Mouse (Mus musculus): ENCODE measurements at regions not wholly inside any gene's neighbourhood (a gene's known extent, or its start where the extent isn't known, plus 50 kb on each side); places are given as distances from the start of the nearest gene placed in this dataset.
"Not testable (repeated sequence)": the region's sequence is repeated elsewhere in the genome, so short reads cannot be mapped to it uniquely, and the experiment has no call there.

DNA sequence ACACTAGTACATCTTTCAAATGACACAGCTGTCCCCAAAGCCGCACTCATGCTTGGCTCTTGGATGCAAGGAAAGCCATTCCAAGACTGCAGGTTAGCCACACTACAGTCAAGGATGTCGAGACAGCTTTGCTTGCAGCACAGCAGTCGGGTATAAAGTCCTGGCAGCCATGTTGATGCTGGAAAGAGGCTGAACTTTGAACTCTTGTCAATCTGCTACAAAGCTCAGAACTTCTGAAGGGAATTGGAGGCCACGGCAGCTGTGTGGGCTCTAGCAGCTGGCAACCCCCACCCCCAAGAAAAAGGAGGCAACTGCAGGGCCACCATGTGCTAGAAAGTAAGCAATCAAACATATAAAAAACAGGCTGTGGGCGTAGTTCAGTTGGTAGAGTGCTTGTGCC, 90.0 kb upstream of the Zcchc2 start:
- DNase-seq = no peak

- DNase-seq = no peak
Observed at GRCm38 (mm10) chr1:105900920-105901319, 89.3 kb upstream of the Zcchc2 start.

DNA sequence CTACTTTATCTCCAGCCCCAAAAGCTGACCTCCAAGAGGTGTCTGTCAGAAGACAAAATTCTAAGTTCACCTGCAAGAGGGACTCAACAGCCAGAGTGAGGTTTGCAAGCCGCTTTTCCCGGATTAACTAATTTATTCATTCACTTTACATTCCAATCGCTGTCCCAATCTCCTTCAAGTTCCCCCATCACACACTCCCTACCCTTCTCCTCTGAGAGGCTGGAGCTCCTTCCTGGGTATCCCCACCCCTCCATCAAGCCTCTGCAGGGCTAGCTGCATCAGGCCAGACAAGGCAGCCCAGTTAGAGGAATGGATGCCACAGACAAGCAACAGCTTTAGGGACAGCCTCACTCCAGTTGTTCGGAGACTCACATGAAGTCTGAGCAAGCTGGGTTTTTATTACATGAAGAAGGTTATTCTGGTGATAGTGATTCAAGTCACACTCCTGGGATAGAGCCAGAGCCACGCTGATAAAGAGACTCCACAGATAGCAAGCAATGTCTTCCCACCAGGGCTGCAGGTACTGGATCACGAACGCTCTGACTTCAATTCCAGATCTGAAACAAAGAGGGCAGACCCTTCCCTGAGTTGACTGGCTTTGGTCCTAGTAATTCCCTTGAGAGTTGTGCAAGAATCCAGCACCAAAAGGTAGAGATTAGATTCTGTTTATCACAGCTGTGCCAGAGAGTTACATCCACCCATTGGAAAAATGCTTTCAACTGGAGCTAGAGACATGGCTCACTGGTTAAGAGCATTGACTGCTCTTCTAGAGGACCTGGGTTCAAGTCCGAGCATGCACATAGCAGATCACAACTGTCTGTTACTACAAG, 86.7 kb upstream of the Zcchc2 start:
- no peak for DNase-seq

- no peak for DNase-seq
Observed at GRCm38 (mm10) chr1:105904737-105905136, 85.5 kb upstream of the Zcchc2 start.

GRCm38 (mm10) chr1:105905785-105906426, 84.3 kb upstream of the Zcchc2 start:
- DNase-seq = no peak

- peak in 1 of 2 experiments; percentile 17 for DNase-seq
Observed at GRCm38 (mm10) chr1:105906427-105906798, 83.8 kb upstream of the Zcchc2 start.

DNA sequence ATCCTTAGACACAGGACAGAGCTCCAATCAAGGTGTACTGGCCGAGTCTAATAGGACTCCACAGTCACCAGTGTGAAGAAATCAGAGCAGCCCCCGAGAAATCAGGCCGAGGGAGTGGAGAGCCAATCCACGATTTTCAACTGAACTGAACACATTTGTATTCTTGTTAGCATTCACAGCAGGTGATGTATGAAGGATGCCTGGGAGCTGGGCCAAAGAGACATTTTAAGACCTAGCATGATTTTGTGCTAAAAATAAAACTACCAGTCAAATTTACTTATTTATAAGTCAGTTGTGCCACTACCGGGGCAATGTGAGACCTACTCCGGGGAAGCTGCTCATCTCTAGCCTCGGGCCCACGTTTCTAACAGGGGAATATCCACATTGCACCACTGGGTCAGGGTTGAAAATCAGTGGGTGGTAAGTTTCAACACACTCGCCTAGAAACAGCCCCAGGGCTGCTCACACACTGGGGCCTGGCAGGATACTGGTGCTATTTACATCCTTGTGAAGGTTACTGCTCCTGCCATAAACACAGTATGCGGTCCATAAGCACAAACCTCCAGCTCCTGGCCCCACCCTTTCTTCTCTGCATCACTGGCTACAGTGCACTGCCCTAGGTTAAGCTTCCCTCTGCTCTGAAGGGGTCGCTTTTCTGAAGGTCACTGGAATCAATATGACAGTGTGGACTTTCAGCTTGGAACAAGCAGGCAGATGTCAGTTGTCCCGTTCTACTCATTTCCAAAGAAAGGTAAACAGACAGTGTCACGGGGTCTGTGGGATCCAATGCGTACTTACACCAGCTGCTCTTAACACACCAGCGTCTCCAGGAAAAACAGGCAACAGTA, 82.0 kb upstream of the Zcchc2 start:
- no peak for DNase-seq

DNA sequence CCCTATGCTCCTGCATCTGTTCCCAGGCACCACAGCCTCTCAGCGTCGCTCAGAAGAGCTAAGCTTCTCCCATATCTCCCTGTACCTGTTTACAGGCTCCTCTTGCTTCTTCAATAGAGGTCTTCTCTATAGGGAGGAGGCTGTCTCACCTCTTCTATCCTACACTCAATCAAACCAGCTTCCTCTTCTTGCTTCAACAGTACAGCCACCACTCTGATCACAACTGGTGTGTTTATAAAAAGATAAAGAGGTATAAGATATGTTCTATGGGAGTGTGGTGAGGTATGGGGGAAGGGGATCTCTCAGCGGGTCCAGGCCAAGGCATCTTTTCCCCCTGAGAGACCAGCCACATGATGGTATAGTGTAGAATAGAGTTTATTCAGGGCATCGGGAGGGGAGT, 81.1 kb upstream of the Zcchc2 start:
- DNase-seq = no peak

DNA sequence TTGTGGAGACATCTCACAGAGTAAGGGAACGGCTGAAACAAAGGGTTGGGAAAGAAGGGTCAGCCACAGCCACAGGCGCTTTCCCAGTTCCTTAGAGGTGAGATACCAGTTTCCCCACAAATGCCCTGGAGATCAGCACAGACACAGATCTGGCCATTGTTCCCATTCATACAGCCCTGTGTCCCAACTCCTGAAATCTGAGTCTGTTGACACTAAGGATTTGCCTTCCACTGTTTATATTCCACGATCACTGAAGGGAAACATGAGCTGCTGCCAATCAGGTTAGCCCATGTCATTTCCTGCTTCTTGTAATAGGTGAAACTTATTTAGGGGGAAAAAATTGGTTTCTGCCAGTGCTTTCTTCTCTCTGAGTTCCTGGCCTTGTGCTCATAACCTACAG, 78.5 kb upstream of the Zcchc2 start:
- no peak for DNase-seq

- no peak for DNase-seq
Observed at GRCm38 (mm10) chr1:105921842-105922241, 68.4 kb upstream of the Zcchc2 start.

DNA sequence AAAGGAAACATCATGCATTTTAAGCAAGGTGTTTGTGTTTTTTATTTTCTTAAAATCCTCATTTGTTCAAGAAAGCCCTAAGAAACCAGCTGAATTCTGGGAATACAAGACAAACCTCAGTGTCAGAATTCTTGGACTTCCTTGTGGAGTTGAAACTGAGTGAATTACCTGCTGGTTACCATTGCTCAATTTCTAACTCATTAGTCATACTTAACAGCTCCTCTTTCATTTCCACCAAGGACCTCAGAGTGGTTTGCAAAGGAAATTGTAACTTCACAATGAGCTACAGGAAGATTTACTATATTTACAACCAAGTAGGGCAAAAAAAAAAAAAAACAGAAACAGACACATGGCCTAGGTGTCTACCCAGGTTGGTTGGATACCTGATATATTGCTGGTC, 67.6 kb upstream of the Zcchc2 start:
- DNase-seq = no peak

DNA sequence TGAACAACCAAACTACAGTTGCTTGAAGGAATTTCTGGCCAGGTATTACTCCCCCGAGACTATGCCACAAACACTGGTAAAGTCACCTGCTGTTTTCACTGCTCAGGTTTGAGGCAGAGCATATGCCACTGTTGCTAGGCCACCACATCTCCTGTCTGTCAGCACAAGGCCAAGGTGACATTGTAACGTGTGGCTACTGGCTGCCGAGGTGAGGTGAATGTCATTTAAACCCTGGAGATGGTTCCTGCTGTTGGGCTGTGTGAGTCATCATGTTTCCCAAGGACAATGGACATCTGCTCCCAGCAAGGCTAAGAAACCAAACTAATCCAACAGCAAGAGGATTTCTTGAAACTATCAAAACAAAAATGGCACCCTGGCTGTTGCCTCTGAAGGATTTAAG, 67.2 kb upstream of the Zcchc2 start:
- no peak for DNase-seq

DNA sequence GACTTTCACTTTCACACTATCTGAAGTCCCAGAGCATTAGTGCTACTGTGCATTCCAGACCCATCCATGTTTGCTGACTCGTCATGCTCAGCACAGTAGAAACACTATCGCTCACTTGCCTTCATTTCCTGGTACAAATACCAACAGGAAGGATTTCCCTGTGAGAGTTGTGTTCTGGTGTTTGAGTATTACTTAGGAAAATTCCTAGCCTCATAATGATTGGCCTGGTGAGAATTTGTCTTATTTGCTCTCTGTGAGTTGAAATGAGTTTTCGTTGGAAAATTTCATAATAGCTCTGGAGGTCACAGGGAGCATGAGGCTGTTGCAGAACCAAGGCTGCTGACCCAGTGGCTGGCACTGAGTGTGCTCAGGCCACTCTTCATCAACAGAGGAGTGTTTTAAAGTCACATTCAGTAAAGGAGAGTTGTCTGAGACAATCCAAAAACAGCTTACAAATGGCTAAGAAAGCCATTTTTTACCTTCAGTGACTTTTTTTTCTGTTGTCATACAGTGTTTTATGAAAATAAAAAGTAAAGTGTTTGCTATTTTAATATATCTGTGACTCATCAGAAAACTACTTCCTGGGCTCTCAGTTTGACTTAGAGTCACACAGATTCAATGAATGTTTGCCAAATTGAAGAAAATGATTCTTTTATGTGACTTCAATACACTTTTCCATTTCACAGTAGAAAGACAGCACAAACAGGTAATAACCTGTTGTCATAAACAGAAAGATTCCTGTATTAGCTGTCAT, 64.4 kb upstream of the Zcchc2 start:
- DNase-seq = no peak

DNA sequence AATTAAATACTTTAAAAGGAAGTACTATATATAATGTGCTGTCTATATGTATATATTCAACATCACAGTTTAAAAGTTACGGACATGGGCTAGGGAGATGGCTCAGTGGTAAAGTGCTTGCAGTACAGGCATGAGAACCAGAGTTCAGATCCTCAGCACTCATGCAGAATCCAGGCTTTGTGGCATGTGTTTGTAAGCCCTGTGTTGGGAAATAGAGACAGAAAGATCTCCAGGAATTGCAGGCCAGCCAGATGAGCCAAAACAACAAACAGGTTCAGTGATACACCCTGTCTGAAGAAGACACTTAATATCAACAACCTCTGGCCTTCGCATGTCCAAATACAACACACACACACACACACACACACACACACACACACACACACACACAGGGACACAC, 63.3 kb upstream of the Zcchc2 start:
- no peak for DNase-seq

GRCm38 (mm10) chr1:105930841-105931240, 59.4 kb upstream of the Zcchc2 start:
- DNase-seq = no peak

DNA sequence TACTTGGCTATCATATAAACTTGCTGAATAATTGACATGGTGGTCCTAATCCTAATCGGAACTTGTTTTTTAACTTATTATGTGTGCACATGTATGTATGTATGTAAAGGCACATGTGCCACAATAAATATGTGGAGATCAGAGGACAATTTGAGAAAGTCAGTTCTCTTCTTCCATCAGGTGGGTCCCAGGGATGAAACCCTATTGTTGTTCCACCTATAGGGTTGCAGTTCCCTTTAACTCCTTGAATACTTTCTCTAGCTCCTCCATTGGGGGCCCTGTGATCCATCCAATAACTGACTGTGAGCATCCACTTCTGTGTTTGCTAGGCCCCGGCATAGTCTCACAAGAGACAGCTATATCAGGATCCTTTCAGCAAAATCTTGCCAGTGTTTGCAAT, 56.0 kb upstream of the Zcchc2 start:
- not testable (repeated sequence) for DNase-seq

Measured in layer of hippocampus, postnatal 36 days (tissue).